Mouse (Mus musculus): ENCODE measurements around the gene Nfic. TPM values are rescaled to one million over a fixed set of nuclear protein-coding genes. Genes with fewer than 3 reads are reported as not detected.
A peak's percentile ranks its signal among the peaks of the same experiment; 100 is the strongest.

Gene Nfic
- polyA plus RNA-seq, 1 experiment from 2014 or later, result 16.3 TPM

GRCm38 (mm10) chr10:81432169-81432867 lies 23.1 kb downstream of the Nfic start:
- no peak overlapping the region for H3K4me3 ChIP-seq (replicated peaks)
- H3K27me3 ChIP-seq, result peaks cover 41% of the 10 kb centered on the region
- H3K9me3 ChIP-seq, result no peaks in the 10 kb centered on the region
- H3K4me2 ChIP-seq, result peak overlapping the region; percentile 47
- 68% methylated on average over 21 of the region's 21 CpGs for WGBS
- no peak overlapping the region for H3K27ac ChIP-seq
- H3K4me1 ChIP-seq, result peaks cover 23% of the 10 kb centered on the region
- H3K36me3 ChIP-seq (replicated peaks), result no peaks in the 10 kb centered on the region
- H3K9ac ChIP-seq, result no peak overlapping the region
- no peak; the same call in 1 of the 2 replicates for ATAC-seq (ENCODE audit: low FRiP score)

GRCm38 (mm10) chr10:81431526-81432168 lies 23.8 kb downstream of the Nfic start:
- Histone ChIP-seq H3K27ac (peak overlapping the region; percentile 89; the same call in 1 of the 2 replicates), H3K9ac (peak overlapping the region; percentile 89), H3K4me2 (peak overlapping the region; percentile 93), H3K4me3 (replicated peaks) (peak overlapping the region; percentile 76), H3K9me3 (no peaks in the 10 kb centered on the region), H3K4me1 (peaks cover 27% of the 10 kb centered on the region), H3K36me3 (replicated peaks) (no peaks in the 10 kb centered on the region), H3K27me3 (peaks cover 43% of the 10 kb centered on the region)
- 15% methylated on average over 15 of the region's 15 CpGs for WGBS
- no peak for ATAC-seq (ENCODE audit: low FRiP score)

- Histone ChIP-seq H3K27me3 (peaks cover 46% of the 10 kb centered on the region), H3K4me1 (peaks cover 34% of the 10 kb centered on the region)
Observed at GRCm38 (mm10) chr10:81430831-81431525, 24.5 kb downstream of the Nfic start.

GRCm38 (mm10) chr10:81430141-81430830 lies 25.1 kb downstream of the Nfic start:
- WGBS, result under 1% methylated on average over 63 of the region's 89 CpGs

More at GRCm38 (mm10) chr10:81430831-81431525, 24.5 kb downstream of the Nfic start:
- H3K36me3 ChIP-seq (replicated peaks), result no peaks in the 10 kb centered on the region
- 2% methylated on average over 59 of the region's 70 CpGs for WGBS
- H3K4me2 ChIP-seq, result peak overlapping the region; percentile 93
- peak overlapping the region; percentile 89 for H3K27ac ChIP-seq
- no peaks in the 10 kb centered on the region for H3K9me3 ChIP-seq
- peak overlapping the region; percentile 89 for H3K9ac ChIP-seq
- ATAC-seq (ENCODE audit: low FRiP score), result peak; percentile 32
- peak overlapping the region; percentile 76 for H3K4me3 ChIP-seq (replicated peaks)

GRCm38 (mm10) chr10:81429605-81430061 lies 25.8 kb downstream of the Nfic start:
- Histone ChIP-seq H3K9ac (peak overlapping the region; percentile 89), H3K27ac (peak overlapping the region; percentile 89), H3K36me3 (replicated peaks) (no peaks in the 10 kb centered on the region), H3K27me3 (peaks cover 57% of the 10 kb centered on the region), H3K4me3 (replicated peaks) (peak overlapping the region; percentile 76), H3K4me1 (peaks cover 47% of the 10 kb centered on the region), H3K9me3 (no peaks in the 10 kb centered on the region), H3K4me2 (peak overlapping the region; percentile 93)
- ATAC-seq (ENCODE audit: low FRiP score), result peak; percentile 18
- under 1% methylated on average over 20 of the region's 20 CpGs for WGBS

More at GRCm38 (mm10) chr10:81430141-81430830, 25.1 kb downstream of the Nfic start:
- Histone ChIP-seq H3K4me3 (replicated peaks) (peak overlapping the region; percentile 76), H3K4me1 (peaks cover 41% of the 10 kb centered on the region), H3K36me3 (replicated peaks) (no peaks in the 10 kb centered on the region), H3K9me3 (no peaks in the 10 kb centered on the region), H3K4me2 (peak overlapping the region; percentile 93), H3K27ac (peak overlapping the region; percentile 89), H3K9ac (peak overlapping the region; percentile 89), H3K27me3 (peaks cover 51% of the 10 kb centered on the region)
- ATAC-seq (ENCODE audit: low FRiP score), result peak; percentile 12

- Histone ChIP-seq H3K4me1 (peaks cover 53% of the 10 kb centered on the region), H3K4me2 (peak overlapping the region; percentile 93), H3K27me3 (peaks cover 62% of the 10 kb centered on the region), H3K27ac (no peak overlapping the region), H3K36me3 (replicated peaks) (no peaks in the 10 kb centered on the region), H3K9ac (no peak overlapping the region), H3K9me3 (no peaks in the 10 kb centered on the region), H3K4me3 (replicated peaks) (peak overlapping the region; percentile 76)
- no peak for ATAC-seq (ENCODE audit: low FRiP score)
- 13% methylated on average over 2 of the region's 2 CpGs for WGBS
Observed at GRCm38 (mm10) chr10:81429092-81429491, 26.3 kb downstream of the Nfic start.

- no peaks in the 10 kb centered on the region for H3K36me3 ChIP-seq (replicated peaks)
- no peak overlapping the region for H3K4me3 ChIP-seq (replicated peaks)
- WGBS, result 92% methylated on average over 7 of the region's 7 CpGs
- no peak overlapping the region for H3K4me2 ChIP-seq
- no peak overlapping the region for H3K9ac ChIP-seq
- peaks cover 53% of the 10 kb centered on the region for H3K4me1 ChIP-seq
- peaks cover 69% of the 10 kb centered on the region for H3K27me3 ChIP-seq
- no peaks in the 10 kb centered on the region for H3K9me3 ChIP-seq
- no peak for ATAC-seq (ENCODE audit: low FRiP score)
- H3K27ac ChIP-seq, result no peak overlapping the region
Observed at GRCm38 (mm10) chr10:81428507-81428870, 26.9 kb downstream of the Nfic start.

GRCm38 (mm10) chr10:81427804-81428506 lies 27.5 kb downstream of the Nfic start:
- Histone ChIP-seq H3K36me3 (replicated peaks) (no peaks in the 10 kb centered on the region), H3K4me2 (no peak overlapping the region), H3K4me1 (peaks cover 48% of the 10 kb centered on the region), H3K9me3 (no peaks in the 10 kb centered on the region), H3K4me3 (replicated peaks) (no peak overlapping the region), H3K9ac (no peak overlapping the region), H3K27ac (no peak overlapping the region), H3K27me3 (peaks cover 70% of the 10 kb centered on the region)
- WGBS, result 78% methylated on average over 8 of the region's 8 CpGs
- no peak for ATAC-seq (ENCODE audit: low FRiP score)

- Histone ChIP-seq H3K9ac (0 out of 2 replicates have a peak overlapping the region, but pooled peaks have one; percentile 2), H3K4me3 (replicated peaks) (peak overlapping the region; percentile 39), H3K4me2 (peak overlapping the region; percentile 63), H3K4me1 (peaks cover 47% of the 10 kb centered on the region), H3K27ac (no peak overlapping the region), H3K27me3 (peaks cover 76% of the 10 kb centered on the region), H3K36me3 (replicated peaks) (no peaks in the 10 kb centered on the region), H3K9me3 (no peaks in the 10 kb centered on the region)
- ATAC-seq (ENCODE audit: low FRiP score), result no peak
- WGBS, result 25% methylated on average over 3 of the region's 3 CpGs
Observed at GRCm38 (mm10) chr10:81427327-81427726, 28.1 kb downstream of the Nfic start.

- WGBS, result 3% methylated on average over 27 of the region's 38 CpGs
- peaks cover 77% of the 10 kb centered on the region for H3K27me3 ChIP-seq
- peak overlapping the region; percentile 39 for H3K4me3 ChIP-seq (replicated peaks)
- H3K36me3 ChIP-seq (replicated peaks), result no peaks in the 10 kb centered on the region
- ATAC-seq (ENCODE audit: low FRiP score), result no peak
- no peaks in the 10 kb centered on the region for H3K9me3 ChIP-seq
- H3K4me2 ChIP-seq, result peak overlapping the region; percentile 63
- H3K9ac ChIP-seq, result peak overlapping the region; percentile 53
- H3K27ac ChIP-seq, result no peak overlapping the region
- peaks cover 47% of the 10 kb centered on the region for H3K4me1 ChIP-seq
Observed at GRCm38 (mm10) chr10:81426897-81427296, 28.5 kb downstream of the Nfic start.

- H3K9me3 ChIP-seq, result no peaks in the 10 kb centered on the region
- H3K27ac ChIP-seq, result no peak overlapping the region
- ATAC-seq (ENCODE audit: low FRiP score), result no peak
- peak overlapping the region; percentile 53 for H3K9ac ChIP-seq
- H3K27me3 ChIP-seq, result peaks cover 69% of the 10 kb centered on the region
- WGBS, result under 1% methylated on average over 16 of the region's 33 CpGs
- H3K36me3 ChIP-seq (replicated peaks), result no peaks in the 10 kb centered on the region
- peak overlapping the region; percentile 39 for H3K4me3 ChIP-seq (replicated peaks)
- peak overlapping the region; percentile 63 for H3K4me2 ChIP-seq
- H3K4me1 ChIP-seq, result peaks cover 43% of the 10 kb centered on the region
Observed at GRCm38 (mm10) chr10:81426081-81426671, 29.3 kb downstream of the Nfic start.
